Mouse (Mus musculus): ENCODE results near the gene Gm13695.

DNA sequence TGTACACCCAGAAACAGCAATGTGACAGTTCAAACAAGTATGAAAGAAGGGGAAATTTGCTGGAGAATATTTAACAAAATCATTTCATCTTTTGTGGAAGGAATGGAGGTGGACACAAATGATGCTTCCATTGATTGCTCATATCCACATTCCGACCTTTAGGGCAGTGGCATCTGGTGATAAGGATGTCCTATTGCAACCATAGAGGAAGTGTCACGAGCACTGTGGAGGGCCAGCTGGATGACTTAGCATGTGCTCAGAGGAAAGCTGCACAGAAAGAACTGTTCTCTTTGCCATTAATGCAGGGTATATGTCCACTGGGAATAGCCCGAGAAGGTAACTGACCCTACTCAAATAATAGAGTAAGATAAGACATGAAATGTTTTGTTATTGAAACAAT is 42.7 kb downstream of the Gm13695 start:
- TF ChIP-seq POLR2A (IDR thresholded peaks at IDR 0.05; ENCODE audit: low read depth, low read length), result no peak
- TF ChIP-seq CTCF (IDR thresholded peaks at IDR 0.05; ENCODE audit: extremely low read depth, insufficient read length, insufficient replicate concordance, low read depth, low read length), result no peak
